Mouse (Mus musculus): ENCODE data around the gene Gzma. TPM values are rescaled to one million over a fixed set of nuclear protein-coding genes. Genes with fewer than 3 reads are reported as not detected.

The Gzma gene
- total RNA-seq (2021), result not detected
- long read RNA-seq, experiment 1, result 0 reads
- long read RNA-seq, experiment 2, result 0 reads

- DNase-seq (ENCODE audit: low spot score in 2 of 2), result no peak
These were observed at the start of gene Gzma for GRCm38 (mm10) chr13:113100879-113101278. Gene Gzma, minus strand, starts transcription at chr13:113100981.

- no peak for DNase-seq (ENCODE audit: low spot score in 2 of 2)
These were observed 38.8 kb upstream of the Gzma start for GRCm38 (mm10) chr13:113139597-113139996.

- DNase-seq (ENCODE audit: low spot score in 2 of 2), result no peak
These were observed 29.2 kb upstream of the Gzma start for GRCm38 (mm10) chr13:113129974-113130373.

- DNase-seq (ENCODE audit: low spot score in 2 of 2), result no peak
These were observed 20.5 kb upstream of the Gzma start for GRCm38 (mm10) chr13:113121326-113121725.

- no peak for DNase-seq (ENCODE audit: low spot score in 2 of 2)
These were observed 19.8 kb upstream of the Gzma start for GRCm38 (mm10) chr13:113120324-113121237.

- DNase-seq (ENCODE audit: low spot score in 2 of 2), result no peak
These were observed 18.2 kb upstream of the Gzma start for GRCm38 (mm10) chr13:113118977-113119376.

- no peak for DNase-seq (ENCODE audit: low spot score in 2 of 2)
These were observed 4.0 kb upstream of the Gzma start for GRCm38 (mm10) chr13:113104759-113105158.

- no peak for DNase-seq (ENCODE audit: low spot score in 2 of 2)
These were observed 1.0 kb upstream of the Gzma start for GRCm38 (mm10) chr13:113101804-113102203.

- DNase-seq (ENCODE audit: low spot score in 2 of 2), result no peak
These were observed 2.4 kb downstream of the Gzma start for GRCm38 (mm10) chr13:113098406-113098805.

GRCm38 (mm10) chr13:113097011-113097410 lies 3.8 kb downstream of the Gzma start:
- DNase-seq (ENCODE audit: low spot score in 2 of 2), result no peak

GRCm38 (mm10) chr13:113094618-113095017 lies 6.2 kb downstream of the Gzma start:
- no peak for DNase-seq (ENCODE audit: low spot score in 2 of 2)

GRCm38 (mm10) chr13:113090489-113090888 lies 10.3 kb downstream of the Gzma start:
- no peak for DNase-seq (ENCODE audit: low spot score in 2 of 2)

GRCm38 (mm10) chr13:113087226-113088017 lies 13.4 kb downstream of the Gzma start:
- no peak for DNase-seq (ENCODE audit: low spot score in 2 of 2)

GRCm38 (mm10) chr13:113084732-113085131 lies 16.0 kb downstream of the Gzma start:
- DNase-seq (ENCODE audit: low spot score in 2 of 2), result no peak

- no peak for DNase-seq (ENCODE audit: low spot score in 2 of 2)
These were observed 18.7 kb downstream of the Gzma start for GRCm38 (mm10) chr13:113082101-113082500.

GRCm38 (mm10) chr13:113079021-113079420 lies 21.8 kb downstream of the Gzma start:
- no peak for DNase-seq (ENCODE audit: low spot score in 2 of 2)

- DNase-seq (ENCODE audit: low spot score in 2 of 2), result no peak
These were observed 36.2 kb downstream of the Gzma start for GRCm38 (mm10) chr13:113064542-113064941.

GRCm38 (mm10) chr13:113061746-113062145 lies 39.0 kb downstream of the Gzma start:
- DNase-seq (ENCODE audit: low spot score in 2 of 2), result no peak

GRCm38 (mm10) chr13:113055826-113056225 lies 45.0 kb downstream of the Gzma start:
- DNase-seq (ENCODE audit: low spot score in 2 of 2), result no peak

GRCm38 (mm10) chr13:113054230-113054629 lies 46.6 kb downstream of the Gzma start:
- no peak for DNase-seq (ENCODE audit: low spot score in 2 of 2)

- DNase-seq (ENCODE audit: low spot score in 2 of 2), result no peak
These were observed 53.1 kb downstream of the Gzma start for GRCm38 (mm10) chr13:113047647-113048046.

GRCm38 (mm10) chr13:113047018-113047417 lies 53.8 kb downstream of the Gzma start:
- no peak for DNase-seq (ENCODE audit: low spot score in 2 of 2)

All from left cerebral cortex, adult 18-20 months (tissue).